Mouse (Mus musculus): ENCODE measurements at regions not wholly inside any gene's neighbourhood (a gene's known extent, or its start where the extent isn't known, plus 50 kb on each side); places are given as distances from the start of the nearest gene placed in this dataset.
"Not testable (repeated sequence)": the region's sequence is repeated elsewhere in the genome, so short reads cannot be mapped to it uniquely, and the experiment has no call there.

DNA sequence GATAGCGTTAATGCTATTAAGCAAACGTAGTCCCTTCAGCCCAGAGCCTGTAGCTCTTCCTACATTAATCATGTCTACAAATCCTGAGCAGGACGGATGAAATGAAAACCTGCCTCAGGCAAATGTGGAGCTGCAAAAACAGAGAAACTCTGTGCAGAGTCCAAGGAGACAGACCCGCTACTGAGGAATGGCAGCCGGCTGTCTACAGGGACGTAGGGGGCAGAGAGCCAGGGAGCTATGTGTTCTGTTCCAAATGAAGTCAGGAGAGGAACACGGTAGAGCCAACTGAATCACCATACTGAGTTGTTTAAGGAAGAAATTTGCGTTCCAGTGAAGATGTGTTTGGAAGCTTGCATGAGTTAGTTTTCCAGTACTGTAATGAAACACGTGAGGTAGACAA, 217.3 kb downstream of the Matn1 start:
- no peak for DNase-seq

DNA sequence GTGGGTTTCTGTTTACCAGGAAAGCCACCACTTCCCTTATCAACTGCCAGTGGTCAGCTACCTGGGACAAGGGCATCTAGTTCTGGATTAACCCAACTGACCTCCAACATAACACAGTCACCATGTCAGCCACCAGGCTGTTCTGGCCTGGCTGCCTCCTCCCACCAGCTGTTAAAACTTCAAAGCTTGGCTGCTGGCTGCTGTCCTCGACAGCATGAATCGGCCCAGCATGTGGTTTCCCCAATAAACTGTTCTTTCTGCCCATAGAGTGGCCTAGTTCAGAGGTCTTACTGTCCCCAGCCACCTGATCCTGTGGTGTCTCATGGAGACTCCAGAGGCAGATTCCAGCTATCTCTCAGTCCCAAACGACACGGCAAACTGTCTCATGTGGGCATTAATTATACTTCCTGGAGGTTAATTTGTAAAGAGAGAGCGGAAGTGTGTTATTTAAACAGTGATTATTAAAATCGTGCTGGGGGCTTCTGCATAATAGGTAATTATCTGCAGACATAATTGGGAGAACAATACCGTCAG, 219.7 kb downstream of the Matn1 start:
- DNase-seq: no peak

DNA sequence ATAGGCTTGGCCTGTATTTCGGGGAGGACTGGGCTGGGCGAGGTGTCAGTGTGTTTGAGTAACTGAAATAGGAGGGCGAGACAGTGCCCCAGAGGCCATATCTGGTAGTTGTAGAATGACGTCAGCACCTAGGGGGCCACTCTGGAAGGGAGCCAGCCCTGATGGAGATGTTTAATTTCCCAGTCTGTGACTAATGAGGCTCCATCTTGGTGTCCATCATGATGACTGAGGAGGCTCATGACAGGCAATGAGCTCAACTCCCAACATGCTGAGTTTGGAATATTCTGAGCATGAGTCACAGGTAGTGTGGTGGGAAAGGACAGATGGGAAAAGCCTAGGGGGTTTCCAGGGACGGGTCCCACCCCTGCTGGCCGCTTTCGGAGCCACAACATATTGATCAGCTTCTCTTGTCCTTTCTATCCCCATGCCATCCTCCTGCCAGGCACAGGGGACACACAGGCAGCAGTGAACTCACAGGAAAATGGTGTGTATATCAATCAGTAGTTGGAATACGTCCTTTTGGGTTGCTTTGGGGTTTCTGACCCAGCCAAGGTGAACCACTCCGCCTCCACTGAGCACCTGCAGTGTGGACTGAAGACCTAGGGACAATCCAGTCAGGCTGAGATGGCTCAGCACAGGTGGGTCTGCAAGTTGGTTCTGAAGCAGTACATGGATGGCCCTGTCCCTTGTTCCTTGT, 222.5 kb downstream of the Matn1 start:
- no peak for DNase-seq

DNA sequence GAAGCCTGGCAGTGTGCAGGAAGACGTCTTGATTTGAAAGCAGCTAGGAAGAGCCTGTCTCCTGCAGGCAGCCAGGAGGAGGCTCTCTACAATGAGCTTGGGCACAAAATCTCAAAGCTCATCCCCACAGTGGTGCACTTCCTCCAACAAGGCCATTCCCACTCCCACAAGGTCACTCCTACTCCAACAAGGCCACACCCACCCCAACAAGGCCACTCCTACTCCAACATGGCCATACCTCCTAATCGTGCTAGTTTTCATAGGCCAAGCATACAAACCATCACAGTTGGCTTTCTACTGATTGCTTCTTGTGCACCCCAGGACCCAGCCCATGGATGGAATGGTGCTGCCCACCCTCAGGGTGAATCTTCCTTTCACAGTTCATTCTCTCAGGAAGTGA, 223.7 kb downstream of the Matn1 start:
- DNase-seq: no peak

DNA sequence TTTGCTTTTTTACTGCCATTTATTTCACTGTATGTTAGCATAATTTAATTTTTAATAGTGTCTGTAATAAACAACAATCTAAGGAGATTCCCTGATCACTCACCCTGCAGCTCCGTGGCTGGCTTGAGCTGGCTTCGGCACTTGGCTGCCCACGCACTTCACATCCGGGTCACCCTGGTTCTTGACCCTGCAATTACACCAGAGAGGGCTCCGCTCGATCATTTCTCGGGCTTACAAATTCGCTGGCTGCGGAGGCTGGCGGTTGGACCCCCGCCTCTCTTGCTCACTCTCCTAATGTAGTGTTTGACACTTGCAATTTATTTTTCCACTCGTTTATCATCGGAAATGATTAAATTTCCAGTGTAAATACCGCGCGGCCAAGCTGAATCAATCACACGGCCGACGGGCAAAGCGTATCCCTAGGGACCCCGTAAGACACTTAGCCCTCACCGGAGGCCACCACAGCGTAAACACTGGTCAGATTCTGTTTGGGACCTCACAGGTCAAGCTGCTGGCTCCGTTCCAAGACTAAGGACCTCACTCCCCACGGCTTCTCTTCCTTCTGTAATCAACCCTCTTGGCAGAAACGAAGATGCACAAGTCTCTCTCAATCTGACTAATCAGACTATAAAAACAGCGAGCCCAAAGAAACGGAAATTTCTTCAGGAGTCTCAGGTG, 229.7 kb downstream of the Matn1 start:
- no peak for DNase-seq

DNA sequence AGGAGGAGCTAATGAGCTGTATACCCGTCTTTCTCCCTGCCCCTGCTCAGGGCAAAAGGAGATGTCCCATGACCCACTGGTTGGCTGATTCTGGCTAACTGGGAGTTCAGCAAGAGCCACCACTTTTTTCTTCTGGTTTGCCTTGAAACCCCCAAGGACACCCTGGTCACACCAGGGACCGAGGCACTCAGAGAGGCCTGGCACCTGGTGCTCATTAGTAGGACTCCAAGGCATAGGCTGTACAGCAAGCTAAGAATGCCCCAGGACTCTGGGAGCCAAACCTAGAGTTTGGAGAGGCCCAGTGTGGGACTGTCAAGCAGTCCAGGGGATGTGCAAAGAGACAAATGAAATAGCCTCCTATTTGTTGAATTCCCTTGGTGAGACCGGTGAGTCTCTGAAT, 232.5 kb downstream of the Matn1 start:
- DNase-seq: no peak

DNA sequence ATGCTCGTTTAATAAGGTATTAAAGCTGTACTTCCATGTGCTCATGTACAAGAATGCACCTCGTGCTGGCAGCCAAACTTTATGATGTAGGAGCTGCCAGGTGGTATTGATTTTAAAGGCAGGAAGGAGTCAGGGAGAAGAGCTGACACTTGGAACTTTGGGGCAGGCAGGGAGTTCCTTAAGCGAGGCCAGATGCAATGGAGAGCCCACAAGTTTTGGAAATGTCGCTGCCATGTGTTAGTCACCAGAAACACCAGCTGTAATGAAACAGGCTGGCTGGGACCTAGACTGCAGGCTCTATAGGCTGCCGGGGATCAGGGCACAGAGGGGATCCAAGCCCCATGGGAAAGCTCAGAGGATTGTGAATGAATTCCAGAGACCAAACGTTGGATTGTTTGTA, 233.7 kb downstream of the Matn1 start:
- peak in 1 of 2 experiments; percentile 11 for DNase-seq

DNA sequence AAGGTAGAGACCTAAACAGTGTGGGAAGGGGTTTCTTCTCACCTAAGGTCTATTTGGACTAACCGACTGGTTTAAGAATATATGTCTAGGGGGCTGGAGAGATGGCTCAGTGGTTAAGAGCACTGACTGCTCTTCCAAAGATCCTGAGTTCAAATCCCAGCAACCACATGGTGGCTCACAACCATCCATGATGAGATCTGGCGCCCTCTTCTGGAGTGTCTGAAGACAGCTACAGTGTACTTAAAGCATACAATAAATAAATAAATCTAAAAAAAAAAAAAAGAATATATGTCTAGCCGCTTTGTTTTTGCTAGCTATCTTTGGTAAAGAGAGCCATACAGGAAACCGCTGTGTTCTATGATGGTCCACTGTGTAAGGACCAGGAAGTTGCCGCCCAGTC, 234.5 kb downstream of the Matn1 start:
- DNase-seq: not testable (repeated sequence)

DNA sequence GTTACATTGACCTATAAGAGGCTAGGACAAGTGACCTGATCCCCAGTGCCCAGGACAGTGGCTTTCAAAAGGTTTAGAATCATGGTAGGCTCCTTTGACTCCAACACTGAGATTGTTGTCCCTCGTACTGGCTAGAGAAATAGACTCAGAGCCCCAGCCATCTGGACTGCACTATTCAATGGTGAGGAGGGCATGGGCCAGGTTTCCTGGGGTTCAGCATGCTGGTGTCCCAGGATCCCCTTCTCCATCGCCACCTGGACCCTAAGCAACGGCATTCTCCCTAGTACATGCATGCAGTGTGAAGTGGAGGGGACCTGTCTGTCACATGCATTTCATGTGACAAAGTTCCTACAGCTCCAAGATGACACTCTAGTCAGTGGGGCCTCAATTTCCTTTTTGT, 243.9 kb downstream of the Matn1 start:
- DNase-seq: no peak

DNA sequence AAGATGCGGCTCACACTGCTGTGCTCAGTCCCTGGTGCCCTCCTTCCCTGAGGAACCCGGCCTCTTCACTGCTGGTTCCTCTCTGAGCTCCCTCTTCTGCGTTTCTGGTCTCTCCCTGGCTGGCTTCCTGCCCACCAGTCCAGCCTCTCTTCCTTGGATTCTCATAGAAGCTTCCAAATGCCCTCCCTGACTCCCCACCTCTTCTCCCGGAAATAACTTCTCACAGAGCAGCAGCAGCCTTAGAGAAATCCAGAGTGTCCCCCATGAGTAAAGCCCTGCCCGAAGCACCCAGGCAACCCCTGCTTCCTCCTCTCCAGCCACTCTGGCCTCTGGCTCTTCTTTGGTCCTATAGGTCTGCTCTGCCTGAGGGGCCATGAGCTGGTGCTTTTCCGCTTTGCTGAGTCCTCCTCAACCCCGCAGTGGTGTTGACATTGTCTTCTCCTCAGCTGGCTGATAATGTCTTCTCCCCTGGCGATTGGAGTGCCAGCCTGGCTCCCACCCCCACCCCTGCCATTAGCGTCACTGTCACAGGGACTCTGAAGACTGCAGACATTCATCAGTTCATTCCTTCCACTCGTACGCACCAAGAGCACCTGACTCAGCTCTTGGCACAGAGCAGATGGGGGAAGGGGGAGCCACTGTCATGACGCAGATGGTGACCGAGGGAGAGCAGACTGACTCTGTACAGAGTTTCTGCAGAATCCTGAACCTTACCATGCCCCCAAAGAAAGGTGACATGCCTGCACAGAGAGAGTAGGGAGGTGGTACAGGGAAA, 247.1 kb downstream of the Matn1 start:
- DNase-seq: peak; percentile 16 to 29

DNA sequence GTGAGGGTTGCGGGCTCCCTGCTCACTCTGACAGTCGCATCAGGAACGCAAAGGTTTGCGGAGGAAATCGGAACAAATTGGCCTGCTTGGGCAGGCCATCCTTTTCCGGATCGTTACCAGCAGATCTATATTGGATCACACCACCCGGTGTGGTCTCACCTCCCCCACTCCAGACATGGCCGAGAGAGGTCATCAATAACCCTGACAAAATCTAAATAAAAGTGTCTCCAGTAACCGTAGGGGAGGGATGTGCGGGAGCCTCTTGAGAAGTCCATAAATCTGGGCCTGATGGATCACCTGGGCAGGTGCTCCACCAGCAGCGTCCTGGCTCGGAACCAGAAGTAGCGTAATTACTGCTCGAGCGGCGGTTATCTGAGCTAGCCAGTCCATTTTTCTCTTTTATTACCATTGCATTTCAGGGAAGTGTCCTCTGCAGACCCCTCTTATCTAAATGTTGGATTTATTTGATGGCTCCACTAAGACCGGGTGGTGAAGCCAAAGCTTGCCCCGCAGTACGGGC, 249.8 kb downstream of the Matn1 start:
- DNase-seq: no peak

DNA sequence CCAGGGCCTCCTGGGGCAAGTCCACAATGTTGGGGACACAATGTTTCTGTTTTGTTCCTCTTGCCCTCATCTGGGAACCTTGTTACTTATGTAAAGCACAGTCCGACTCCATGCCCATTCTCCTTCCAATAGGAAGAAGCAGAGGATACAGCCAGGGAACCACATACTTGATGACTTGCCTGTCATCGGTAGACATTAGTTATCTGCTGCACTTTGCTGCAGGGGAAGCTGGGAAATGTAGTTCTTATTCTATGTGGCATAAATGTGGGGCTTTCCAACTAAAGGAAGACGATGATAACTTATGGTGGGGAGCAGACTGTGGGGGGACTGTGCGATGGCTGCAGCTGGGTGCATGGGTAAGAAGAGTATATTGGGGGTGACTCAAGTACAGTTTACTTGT, 252.0 kb downstream of the Matn1 start:
- DNase-seq: no peak

DNA sequence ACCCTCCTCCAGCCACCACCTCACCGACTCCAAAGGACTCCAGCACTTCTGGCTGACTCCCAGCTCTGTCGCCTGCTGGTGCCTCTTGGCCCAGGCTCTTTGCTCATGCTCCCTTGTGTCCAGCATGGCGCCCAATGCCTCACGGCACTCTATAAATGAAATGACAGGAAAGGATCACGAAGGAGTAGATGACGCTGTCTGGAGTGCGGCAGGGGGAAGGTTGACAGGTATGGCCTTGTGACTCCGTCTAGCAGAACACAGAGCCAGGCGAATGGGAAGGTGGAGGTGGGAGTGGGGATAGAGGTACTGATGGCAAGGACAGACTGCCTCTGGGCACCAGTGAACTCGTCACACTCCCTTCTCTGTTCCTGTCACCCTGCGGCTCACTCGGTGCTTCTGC, 259.5 kb downstream of the Matn1 start:
- no peak for DNase-seq

DNA sequence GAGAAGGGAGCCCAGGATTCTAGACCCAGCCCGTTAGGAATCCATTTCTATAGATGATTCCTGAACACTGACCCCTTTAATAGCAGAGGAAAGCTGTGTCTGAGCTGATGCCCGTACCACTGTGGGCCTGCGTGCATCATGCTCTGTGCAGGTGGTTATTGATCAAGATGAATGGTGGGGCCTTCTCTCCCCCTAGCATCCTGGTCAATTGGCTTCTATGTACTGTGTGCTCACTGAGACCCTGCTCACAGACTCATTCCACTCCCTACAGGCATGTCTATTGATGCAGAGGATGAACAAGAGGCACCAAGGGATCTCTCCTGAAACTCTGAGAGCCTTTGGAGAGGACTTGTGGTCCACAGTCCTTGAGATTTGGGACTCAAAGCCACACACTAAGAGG, 260.5 kb downstream of the Matn1 start:
- DNase-seq: no peak

DNA sequence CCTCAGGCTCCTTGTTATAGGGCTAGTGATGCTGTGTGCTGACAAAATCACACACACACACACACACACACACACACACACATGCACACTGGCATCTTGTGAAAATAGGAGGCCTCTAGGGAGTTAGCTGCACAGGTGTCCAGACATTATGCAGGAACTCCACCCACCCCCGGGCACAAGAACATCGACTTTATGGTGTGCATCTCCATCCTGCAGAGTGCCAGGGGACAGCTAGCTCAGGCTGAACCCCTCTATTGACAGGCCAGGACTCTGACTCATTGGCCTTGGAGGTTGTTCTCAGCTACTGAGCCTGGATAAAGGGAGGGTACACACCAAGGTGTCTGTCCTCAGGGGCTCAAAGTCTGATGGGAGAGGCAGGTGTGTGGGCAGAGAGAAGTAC, 260.9 kb downstream of the Matn1 start:
- DNase-seq: no peak

DNA sequence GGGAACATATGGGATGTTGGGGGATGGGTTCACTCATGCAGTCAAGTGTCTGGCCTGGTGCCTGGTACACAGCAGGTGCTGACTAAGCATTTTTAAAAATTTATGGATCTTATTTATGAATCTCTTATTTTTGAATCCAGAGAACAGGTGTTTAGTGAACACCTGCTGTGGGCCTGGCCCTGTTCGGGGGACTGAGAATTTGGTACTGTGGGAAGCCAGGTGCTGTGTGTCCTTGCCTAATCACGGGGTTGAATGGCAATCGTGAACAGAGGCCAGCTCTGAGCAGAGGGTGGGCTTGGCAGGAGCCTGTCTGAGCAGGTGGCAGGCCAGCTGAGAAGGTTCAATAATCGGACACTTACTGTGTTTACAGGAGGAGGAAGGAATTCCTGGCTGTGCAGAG, 261.5 kb downstream of the Matn1 start:
- no peak for DNase-seq

DNA sequence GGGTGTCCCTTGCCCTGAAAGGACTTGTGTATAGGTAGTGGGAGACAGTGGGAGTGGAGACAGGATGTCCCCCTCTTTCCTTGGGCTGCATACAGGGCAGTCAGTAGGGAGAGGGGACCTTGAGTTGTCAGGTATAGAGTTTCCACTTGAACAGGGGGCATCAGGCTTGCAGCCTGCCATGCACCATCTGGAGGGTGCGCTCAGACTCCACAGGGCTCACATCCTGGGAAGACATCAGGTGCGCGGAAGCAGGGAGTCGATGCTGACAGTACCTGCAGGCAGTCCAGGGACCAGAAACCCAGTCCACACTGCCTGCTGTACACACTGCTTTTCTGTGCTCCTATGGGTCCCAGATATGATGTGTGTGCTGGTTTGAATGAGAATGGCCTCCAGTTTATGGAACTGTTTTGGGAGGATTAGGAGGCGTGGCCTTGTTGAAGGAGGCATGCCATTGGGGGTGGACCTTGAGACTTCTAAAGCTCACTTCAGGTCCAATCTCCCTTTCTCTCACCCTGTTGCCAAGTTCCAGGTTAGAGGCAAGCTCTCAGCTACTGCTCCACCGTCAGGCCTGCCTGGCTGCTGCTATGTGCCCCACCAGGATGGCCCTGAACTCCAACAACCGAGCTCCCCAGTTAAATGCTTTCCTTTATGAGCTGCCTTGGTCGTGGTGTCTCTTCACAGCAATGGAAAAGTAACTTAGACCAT, 262.1 kb downstream of the Matn1 start:
- no peak for DNase-seq

DNA sequence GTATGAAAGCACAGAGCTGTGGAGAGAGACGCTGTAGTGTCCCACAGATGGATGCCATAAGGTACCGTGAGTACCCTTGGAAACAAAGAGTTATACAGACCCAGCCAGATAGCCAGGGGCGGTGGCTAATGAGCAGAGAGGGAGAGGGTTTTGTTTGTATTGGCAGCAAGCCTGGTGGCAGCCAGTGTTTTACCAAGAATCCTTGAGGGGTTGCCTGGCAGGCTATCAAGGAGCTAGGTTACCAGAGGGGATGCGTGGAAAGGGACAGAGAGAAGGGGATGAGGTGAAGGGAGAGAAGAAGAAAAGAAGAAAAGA, 262.7 kb downstream of the Matn1 start:
- no peak for DNase-seq

DNA sequence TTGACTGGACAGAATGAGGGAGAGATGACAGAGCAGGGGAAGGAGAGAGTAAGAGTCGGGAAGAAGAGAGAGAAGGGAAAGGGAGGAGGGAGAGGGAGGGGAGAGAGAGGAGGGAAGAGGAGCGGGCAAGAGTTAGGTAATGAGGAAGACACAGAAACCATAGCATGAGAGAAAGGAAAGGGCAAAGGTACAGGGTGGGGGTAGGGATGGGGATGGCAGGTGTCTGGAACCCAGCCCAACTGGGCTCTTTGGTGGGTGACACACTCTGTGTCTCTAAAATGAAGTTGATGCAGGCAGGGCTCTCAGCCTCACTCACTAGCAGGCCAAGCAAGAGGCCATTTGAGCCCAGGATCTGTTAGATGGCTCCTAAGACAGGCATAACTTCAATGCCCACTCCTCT, 263.1 kb downstream of the Matn1 start:
- no peak for DNase-seq

DNA sequence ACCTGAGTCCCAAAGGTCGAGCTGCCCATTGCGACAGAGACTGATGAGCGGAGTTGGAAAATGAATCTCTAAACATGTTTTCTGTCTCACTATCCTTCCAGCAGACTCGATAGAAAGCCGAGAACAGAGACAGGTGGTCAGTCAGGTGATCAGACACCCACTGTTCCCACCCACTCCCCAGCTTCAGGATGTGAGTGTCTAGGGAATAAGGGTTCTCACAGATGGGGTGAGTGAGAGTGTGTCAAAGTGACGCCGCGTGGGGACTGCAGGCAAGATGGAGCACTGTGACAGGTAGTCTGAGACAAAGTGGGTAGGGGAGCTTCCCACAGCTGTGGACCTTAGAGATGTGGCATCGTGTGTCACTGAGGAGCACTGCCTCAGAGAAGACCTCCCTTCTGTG, 264.0 kb downstream of the Matn1 start:
- no peak for DNase-seq

DNA sequence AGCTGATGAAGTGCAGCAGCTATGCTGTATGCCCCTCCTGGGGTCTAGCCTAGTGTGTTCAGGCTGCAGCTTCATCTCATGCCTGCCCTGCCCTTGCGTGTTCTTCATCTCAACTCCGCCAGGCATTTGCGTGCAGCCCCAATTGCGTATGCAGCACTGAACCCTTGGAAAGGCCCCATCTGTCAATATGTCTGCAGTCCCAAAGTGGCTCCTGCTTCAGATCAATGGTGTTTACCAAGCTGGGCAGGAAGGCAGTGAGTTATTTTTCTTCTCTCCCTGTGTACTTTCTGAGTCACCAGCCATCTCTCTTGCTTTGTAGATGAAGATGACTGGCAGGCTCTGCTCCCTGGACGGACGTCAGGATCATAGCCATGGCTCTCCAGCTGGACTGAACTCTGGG, 264.5 kb downstream of the Matn1 start:
- DNase-seq: no peak

DNA sequence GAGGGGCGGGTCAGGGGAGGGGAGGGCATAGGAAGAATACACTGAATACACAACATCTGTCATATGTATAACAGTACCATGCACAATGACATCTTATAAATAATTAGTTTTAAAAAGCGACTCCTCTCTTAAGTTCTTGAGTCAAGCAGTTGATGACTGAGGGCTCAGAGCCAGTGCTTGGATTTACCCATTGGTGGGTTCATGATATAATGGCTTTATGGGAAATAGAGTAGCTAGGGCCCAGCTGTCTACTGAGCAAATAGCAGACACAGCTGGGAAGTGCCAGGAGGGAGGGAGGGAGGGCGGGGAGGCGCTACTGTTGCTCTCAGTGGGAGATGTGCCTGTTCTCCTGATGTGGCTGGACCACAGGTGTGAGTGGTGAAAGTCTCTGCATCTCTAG, 268.5 kb downstream of the Matn1 start:
- no peak for DNase-seq

DNA sequence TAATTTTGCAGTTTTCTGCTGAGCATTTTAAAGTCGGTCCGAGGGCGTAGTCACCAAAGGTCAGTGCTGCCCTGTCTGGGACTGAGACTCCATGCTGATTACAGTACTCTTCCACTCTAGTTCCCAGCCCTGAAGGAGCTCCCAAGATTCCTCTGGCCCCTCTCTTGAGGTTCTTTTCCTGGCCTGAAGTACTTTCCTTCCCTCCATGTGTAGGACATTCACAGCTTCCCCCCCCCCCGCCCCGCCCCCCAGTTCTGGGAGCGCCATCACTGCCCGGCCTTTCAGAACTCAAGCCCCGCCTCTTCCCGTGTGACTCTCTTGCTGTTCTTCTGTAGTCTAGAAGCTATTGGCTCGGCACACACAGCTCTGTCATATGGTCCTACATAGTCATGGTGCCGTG, 271.5 kb downstream of the Matn1 start:
- no peak for DNase-seq
